Mouse (Mus musculus) heart, adult 11 months (tissue): ENCODE results near the gene Slc16a14.
A peak's percentile ranks its signal among the peaks of the same experiment; 100 is the strongest.
"Not testable (repeated sequence)": the region's sequence is repeated elsewhere in the genome, so short reads cannot be mapped to it uniquely, and the experiment has no call there.

ENCODE experiments used
- DNase-seq: peaks from one replicate; pipeline ENCODE4 v3.0.0; 2022

Gene Slc16a14

DNA sequence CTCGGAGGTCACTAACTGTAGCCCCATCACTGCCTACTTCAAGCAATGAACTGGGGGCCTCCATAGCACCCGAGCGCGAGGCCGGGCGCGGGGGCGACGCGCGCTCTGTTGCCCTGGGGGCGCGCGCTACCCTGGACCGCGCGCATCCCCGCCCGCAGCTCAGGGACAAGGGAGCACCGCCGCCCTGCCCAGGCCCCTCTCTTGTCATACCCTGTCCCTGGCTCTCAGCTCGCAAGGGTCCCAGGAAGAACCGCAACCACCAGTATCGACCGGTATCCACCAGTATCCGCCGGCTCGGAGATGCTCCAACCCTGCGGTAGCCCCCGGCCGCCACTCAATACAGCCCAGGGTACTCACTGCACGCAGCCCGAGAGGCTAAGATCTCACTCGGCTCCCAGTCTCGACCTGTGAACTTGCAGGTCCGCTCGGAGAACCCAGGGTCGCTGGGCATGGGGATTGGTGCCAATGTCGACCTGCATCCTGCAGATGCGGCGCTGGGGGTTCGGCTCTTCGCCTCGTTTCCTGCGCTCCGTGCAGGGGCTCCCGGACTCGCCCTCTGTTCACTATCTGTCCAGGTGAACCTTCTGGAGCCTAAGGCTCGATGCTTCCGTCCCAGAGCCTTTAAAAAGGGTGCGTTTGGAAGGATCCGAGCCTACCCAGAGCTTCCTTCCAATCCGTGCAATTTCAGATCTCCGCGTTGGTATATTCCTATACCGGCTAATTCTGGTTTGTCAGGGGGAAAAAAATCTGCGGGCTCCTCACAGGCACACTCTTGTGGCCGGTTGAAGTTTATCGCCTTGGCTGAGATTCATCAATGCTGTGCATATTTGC, at the start of gene Slc16a14:
TSS of gene Slc16a14 (minus strand) at position 632 of the 831 bp plus-strand sequence.
- peak; percentile 91 for DNase-seq

DNA sequence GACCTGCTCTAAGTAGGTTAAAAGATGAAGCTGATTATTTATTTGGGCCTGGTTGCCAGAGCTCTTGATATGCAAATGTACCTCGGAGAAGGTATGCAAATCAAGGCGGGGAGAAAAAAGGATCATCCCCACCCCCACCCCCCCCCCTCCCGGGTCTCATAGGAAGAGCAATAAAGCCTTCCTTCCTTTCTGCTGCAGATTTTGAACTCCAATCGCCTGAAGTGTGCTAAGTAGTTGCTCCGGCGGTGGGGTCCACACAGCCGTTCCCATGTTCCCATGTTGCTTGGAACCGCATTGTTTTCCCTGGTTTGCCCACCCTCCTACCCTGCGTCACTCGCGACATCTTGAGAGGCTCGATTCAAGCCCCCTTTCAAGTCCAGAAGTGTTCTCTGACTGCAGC, 26.8 kb upstream of the Slc16a14 start:
- not testable (repeated sequence) for DNase-seq

DNA sequence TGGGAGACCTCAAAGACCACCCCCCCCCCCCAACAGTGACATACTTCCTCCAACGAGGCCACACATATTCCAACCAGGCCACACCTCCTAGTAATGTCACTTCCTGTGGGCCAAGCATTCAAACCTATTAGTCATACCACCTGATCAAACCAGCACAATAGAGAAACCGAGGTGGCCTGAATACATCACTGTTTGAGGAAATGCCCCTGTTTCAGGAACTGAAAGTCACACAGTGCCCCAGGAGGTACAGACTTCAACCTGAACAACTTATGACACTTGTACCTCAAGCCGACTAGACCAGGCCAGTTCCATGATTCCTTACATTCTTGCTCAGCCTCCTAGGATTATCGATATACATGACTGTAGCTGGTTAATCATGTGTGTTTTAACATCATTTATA, 22.8 kb upstream of the Slc16a14 start:
- DNase-seq, result peak; percentile 83

DNA sequence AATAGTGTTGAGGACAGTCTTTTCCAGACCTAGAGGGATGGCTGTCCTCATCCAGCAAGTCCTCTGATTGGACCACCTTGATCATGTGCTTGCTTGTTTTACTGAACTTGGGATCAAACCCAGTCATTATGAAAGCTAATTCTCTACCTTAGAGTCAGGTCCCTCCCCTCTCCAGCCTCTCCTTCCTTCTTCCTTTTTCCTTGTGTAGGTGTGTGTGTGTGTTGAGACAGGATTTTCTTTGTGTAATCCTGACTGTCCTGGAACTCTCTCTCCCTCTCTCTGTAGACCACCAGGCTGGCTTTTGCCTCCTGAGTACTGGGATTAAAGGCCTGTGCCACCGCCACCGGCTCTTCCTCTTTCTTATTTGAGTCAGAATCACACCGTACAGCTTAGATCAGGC, 21.8 kb upstream of the Slc16a14 start:
- DNase-seq, result peak; percentile 91

DNA sequence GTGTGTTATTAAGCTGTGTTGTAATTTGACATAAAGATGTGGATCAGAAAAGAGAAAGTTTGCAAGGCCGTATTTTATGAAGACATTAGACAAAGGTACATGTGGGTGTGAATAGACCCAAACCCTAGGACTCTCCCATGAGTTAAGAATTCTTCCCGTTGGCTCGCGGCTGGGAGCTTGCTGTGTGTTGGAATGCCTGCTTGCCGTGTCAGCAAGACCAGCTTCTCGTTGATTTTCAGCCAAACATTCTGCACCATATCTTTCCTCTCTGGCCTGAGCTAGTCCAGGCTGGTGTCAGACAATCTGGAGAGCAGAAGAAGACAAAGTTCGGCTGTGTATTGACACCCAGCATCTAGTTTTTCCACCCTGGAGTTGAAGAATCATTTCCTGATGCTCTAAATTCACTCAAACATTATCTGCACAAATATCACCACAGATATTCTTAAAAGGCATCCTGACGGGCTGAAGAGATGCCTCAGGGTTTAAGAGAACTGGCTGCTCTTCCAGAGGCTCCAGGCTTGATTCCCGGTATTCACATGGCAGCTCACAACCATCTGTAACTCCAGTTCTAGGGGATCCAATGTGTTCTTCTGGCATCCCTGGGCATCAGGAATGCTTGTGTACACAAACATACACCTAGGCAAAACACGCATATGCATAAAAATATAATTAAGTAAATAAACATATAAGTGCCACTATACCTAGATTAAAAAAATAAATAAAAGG, 17.7 kb upstream of the Slc16a14 start:
- DNase-seq, result peak; percentile 83

DNA sequence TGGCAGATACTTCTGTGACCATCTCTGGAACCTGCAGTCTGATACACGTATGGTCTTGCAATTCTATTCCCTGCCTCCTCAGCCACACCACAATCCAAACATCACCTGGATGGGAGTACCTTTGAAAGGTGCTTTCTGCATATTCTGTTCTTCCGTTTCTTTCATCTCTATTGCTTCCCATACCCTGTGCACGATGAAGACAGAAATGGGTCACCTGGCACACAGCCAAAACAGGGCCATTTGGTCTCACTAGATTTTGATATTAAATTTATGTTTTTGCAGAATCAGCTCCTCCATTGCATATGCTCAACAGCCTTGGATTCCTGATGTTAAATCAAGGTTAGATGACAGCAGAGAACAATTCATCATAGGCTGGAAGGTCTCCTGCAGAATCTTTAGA, 16.6 kb upstream of the Slc16a14 start:
- peak; percentile 55 for DNase-seq

DNA sequence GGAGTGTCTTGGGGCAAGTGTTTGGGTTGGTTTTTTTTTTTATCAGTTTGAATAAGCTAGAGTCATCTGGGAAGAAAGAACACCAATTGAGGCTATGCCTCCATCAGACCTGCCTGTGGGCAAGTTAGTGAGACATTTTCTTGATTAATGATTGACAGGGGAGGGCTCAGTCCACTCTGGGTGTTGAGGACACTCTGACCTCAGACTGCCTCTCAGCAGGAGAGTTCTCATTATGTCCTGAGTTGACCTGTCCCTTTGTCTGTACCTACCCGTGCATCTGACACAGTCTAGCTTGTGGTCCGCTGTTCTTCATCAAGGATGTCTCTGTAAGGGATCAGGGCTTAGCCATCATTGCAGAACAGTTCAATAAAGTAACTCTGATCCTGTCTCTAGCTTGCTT, 12.5 kb upstream of the Slc16a14 start:
- peak; percentile 74 for DNase-seq

DNA sequence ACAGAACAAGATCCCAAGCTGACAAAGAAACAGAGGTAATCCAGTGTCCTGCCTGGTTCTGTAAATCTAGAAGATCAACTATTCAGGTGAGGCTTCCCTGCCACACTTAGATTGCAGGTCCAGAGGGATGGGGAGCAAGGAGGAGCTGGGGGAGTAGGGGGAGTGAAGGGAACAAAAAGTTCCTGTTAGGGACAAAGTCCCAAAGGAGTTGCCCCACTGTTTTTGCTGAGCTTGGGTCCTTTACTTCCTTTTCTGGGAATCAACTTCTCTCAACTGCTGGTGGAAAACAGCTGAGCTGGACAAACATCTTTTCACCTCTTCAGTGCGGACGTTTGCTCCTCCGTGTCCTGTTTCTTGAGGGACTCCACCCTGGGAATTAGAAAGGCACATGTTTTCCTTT, 11.0 kb upstream of the Slc16a14 start:
- peak; percentile 95 for DNase-seq

DNA sequence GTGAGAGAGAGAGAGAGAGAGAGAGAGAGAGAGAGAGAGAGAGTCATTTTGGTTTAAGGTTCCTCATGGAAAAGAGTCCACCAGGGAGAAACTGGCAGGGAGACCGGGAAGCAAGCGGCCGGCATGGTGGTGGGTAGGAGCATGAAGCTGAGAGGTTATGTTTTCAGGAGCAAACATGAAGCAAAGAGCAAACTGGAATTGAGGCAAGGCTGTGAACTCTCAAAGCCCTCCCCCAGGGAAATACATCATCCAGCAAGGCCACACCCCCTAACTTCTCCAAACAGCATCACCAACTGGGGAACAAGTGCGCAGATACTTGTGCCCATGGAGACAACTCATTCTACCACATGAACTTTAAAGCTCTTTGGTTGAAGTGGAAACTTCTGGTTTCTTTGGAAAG, 8.6 kb upstream of the Slc16a14 start:
- peak; percentile 80 for DNase-seq

DNA sequence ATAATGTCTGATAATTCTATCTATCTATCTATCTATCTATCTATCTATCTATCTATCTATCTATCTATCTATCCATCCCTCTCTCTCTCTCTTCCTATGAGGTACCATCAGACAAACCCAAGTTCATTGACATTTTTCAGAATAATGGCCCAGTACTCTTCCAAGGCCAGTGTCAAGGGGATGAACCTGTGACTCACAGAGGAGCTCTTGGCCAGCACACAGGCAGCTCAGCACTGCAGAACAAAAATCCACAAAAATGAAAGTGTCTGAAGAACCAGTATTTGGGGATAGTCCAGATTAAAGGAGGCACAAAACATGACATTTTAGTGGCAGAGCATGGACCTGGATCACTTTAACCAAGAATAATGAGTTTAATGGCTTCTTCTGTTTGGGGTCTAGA, 7.7 kb upstream of the Slc16a14 start:
- DNase-seq, result peak; percentile 33

DNA sequence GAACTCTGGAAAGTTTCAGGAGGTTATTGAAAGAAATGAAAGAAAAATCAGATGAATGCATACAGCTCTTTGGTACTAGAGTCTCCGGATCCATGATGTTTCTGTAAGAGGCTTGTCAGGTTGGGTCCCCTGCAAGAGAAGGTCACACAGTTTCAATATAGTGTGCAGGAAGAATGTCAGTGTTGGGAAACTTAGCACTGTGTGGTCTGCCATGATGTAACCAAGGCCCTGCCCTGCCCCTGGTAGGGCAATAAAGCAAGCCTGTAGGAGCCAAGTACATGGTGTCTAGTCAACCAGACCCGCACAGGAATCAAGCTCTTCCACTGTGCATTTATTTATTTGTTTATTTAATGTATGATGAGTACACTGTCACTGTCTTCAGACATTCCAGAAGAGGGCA, 5.4 kb upstream of the Slc16a14 start:
- peak; percentile 51 for DNase-seq

DNA sequence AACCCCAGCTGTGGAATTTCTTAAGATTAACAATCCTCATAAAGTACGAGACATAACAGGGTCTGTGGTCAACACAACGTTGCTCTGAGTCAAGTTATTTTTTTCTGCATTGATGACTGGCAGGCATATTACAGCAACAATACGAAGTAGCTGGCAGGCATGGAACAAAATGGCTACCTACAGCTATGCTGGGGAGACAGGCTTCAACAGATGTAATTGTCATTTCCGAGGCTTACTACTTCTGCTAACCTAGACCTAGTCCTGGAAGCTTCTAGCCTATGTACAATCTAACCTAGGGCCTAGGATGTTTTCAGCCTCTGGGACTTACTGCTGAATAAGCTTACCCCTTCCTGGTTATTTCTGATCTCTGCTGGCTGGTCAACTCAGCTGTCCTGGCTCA, 4.5 kb upstream of the Slc16a14 start:
- DNase-seq, result peak; percentile 61

DNA sequence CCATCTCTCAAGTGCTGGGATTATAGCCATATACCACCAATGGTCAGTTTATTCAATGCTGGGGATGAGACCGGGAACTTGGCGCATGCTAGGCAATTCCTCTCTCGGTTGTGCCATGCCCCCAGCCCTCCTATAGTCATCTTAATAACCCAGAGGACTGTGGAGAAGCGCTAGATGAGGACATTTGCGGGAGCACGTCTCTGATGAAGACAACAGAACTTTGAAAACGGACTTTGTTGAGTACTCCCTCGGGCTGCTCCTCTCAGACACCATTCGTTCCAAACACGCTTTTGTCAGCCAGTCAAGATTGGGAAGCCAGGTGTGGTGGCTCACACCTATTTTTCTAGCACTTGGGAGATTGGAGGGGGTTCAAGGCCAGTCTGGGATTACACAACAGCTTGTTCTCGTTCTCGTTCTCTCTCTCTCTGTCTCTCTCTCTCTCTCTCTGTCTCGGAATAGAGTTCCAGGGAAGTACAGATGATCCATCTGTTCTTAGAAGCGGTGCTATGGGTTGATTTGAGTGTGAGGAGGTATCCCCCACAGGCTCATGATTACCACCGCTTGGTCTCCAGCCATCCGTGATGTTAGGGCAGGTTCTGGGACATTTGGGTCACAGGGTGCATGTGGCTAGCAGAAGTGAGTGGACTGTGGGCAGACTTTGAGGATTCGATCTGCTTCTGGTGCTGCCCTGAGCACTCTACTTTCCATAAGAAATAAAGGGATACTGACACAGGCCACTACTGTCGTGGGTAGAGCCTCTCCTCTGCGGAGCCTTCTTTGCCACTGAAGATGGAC, 2.0 kb upstream of the Slc16a14 start:
- peak; percentile 77 for DNase-seq

DNA sequence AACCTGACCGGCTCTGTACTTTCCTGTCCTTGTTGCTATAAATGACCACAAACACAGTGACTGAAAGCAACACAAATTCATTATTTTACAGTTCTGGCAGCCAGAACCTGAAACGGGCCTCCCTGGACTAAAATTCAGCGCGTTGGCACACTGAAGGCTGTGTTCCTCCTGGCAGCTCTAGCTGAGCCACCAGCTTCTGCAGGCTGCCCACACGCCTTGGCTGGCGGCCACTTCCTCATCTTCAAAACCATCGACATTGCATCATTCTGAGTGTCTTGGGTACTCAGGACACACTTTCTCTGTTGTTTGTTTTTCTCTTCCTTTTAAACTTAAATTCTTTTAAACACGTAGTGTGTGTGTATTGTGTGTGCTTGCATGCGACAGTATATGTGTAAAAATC, 734 bp upstream of the Slc16a14 start:
- DNase-seq, result peak; percentile 96

DNA sequence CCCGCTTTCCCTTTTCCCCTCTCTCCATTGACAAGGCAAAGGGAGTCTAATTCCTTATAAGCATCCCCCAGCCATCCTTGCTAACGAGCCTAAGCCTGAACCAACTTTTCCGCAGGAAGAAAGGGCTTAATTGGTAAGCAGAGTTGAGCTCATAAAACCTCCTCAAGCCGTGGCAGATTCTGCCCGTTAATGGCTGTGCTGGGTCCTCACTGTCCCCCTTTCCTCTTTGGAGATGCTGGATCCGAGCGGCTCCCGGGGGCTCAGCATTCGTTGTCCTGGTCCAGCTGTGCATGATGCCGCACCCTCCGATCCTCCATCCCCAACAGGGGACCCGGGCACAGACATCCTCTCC, 807 bp downstream of the Slc16a14 start:
- DNase-seq, result no peak

DNA sequence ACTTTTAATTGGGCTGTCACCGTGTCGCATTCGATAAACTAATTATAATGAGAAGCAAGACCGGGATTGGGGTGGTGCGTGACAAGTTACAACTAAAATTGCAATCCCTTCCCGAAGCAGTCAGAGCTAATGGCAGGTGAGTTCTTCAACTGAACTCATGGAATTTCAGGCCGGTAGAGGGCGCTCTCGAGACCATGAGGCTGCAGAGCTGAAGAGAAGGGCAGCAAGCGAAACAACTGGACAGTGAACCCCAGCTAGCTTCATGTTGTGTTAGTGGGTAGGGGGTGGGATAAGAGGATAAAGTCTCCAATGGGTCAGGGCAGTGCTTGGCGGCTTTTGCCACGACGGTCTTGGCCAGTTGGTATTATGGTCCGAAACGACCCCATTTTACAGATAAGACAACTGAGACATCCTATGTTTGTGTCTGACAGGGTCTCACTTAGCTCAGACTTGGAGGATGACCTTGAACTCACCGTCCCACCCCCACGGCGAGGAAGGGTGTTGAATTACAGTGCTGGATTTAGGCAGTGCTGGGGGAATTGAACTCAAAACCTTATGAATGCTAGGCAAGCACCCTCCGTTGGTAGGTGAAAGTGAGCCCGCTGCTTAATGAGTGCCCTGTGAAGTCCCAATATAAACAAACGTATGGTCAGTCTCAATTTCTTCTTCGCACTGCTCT, 1.3 kb downstream of the Slc16a14 start:
- DNase-seq, result peak; percentile 92

DNA sequence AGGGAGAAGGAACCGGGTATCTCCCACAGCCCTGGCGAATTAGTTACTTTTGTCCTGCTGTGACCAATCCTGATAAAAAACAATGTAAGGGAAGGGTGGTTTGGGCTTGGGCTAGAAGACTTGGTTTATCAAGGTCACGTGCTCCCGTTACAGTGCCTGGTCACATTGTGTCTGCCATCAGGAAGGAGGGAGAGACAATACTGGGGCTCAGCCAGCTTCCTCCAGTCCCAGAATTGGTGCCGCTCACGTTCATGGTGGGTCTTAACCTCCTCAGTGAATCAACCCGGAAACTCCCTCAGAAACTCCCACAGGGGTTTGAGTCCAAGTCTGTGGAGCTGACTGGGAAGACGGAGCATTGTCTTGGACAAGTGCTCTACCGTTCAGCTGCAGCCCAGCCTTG, 9.3 kb downstream of the Slc16a14 start:
- peak; percentile 95 for DNase-seq

DNA sequence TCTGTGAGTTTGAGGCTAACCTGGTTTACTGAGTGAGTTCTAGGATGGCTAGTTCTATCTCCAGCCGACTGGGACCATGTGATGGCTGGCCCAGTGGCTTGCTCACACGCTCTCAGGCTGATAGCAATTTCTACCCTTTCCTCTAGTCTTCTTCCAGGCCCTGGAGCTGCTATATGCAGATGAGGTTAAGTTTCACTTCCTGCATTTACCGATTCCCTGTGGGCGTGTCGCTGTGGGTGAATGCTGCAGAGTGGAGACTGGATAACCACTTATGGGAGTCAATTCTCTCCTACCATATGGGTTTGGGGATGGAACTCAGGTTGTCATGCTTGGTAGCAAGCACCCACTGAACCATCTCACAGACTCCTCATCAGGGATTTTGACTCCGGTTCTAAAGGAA, 10.8 kb downstream of the Slc16a14 start:
- DNase-seq, result peak; percentile 93

DNA sequence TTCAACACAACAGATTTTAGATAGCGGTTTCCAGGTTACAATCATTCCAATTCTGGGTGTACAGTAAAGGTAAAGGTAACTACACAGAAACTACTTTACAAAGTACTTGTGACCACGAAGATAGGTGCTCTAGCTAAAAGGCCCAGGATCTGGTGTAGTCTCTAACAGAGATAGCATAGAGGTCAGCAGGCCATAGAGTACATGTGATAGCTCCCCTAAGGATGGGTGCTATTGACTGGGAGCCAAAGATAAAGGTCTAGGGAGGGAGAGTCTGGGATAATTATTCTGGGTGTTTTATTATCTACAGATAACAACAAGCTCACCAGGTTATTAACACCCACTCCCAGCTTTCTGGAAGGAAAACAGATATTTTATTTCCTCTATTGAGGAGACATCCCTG, 11.5 kb downstream of the Slc16a14 start:
- DNase-seq, result no peak

DNA sequence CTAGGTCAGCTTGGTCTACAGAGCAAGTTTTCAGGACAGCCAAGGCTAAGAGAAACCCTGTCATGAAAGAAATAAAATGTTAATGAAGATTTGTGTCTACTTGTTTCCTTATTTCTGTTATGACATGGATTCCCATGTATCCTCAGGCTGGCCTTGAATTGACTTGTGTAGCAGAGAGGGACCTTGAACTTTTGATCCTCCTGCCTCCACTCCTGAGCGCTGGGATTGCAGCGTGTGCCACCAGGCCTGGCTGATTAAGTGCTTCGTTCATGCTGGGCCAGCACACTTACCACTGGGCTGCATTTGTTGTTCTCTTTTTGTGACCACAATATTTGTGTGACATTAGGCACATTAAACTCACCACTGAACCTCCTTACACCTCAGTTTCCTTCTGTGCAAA, 16.1 kb downstream of the Slc16a14 start:
- no peak for DNase-seq

DNA sequence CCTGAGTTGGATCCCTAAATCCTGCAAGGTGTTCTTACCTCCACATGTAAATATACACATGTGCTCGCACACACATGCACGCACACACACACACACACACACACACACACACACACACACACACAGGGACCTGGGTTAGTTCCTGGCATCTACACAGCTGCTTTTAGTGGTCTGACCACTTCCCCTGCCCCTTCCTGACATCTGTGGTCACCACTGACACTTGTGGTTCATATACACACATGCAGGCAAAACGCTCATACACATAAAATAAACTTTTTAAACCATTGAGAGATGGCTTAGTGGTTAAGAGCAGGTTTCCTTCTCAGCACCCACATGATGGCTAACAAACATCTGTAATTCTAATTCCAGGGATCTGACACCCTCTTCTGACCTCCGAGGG, 19.9 kb downstream of the Slc16a14 start:
- no peak for DNase-seq

DNA sequence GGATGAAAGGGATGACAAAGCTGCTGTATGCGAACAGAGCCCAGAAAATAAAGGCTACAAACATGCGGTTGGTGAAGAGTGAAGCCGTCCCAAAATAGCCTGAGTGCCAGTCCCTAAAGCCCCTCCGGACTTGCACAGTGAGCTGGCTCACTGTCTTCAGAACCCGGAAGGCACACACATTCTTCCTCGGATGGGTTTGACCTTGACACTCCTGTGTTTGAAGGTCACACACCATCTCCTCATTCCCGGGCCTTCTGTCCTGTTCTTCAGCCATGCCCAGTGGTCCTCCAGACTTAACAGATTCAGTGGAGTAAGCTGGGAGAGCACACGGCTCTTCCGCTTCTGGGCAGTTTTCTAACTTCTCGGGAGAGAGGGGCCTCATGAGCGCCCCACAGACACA, 22.4 kb downstream of the Slc16a14 start:
- DNase-seq, result no peak

DNA sequence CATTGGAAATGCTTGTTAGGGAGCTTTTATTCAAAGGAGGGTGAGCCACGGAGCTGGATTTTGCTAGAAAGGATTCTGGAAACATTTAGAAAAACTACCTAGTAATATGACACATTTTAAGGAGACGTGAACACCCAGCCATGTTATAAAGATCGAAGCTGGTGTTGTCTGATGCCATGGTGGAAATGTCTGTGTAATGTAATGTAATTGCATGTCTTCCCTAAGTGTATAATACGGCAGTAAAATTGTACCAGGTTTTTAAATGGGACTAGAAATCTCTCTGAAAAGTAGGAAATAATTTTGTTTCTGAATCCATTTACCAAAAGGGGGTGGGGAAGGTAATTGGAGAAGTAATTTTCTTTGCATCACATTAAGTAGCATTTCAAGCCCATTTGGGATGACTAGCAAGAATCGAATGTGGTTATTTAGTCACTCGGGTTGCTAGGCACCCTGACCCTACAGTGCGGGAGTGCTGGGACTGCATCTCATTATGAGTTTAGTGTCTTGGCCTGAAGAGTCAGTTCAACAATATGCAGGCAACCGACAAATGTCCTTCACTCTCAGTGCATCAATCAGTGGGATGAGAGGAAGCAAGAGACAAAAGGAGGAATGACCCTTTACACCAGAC, 24.6 kb downstream of the Slc16a14 start:
- no peak for DNase-seq
